Mouse (Mus musculus) testis, adult 2 months (tissue): ENCODE results near the gene Reg3g. TPM values are rescaled to one million over a fixed set of nuclear protein-coding genes. Genes with fewer than 3 reads are reported as not detected.
"Not testable (repeated sequence)": the region's sequence is repeated elsewhere in the genome, so short reads cannot be mapped to it uniquely, and the experiment has no call there.

Experiments used
- H3K27ac ChIP-seq: fragments of 200-500 bp; 2 replicates; pipeline ENCODE4 v1.5.1; 2012; ENCODE audit warnings: low read depth, low read length; ENCODE audit not compliant: control insufficient read depth, insufficient read depth
- H3K27me3 ChIP-seq: fragments of 200-500 bp; 2 replicates; pipeline ENCODE4 v1.6.1; 2012; ENCODE audit warnings: mild to moderate bottlenecking, low read length, moderate library complexity; ENCODE audit not compliant: control insufficient read depth, insufficient read depth
- H3K36me3 ChIP-seq: fragments of 200-500 bp; 2 replicates; pipeline ENCODE4 v1.6.1; 2012; ENCODE audit warnings: mild to moderate bottlenecking, low read length; ENCODE audit not compliant: control insufficient read depth, insufficient read depth
- H3K4me1 ChIP-seq: fragments of 200-500 bp; 2 replicates; pipeline ENCODE4 v1.6.1; 2012; ENCODE audit warnings: low read length; ENCODE audit not compliant: control insufficient read depth, insufficient read depth
- H3K4me3 ChIP-seq: fragments of 200-500 bp; 2 replicates; pipeline ENCODE4 v1.5.1; 2012; ENCODE audit warnings: low read depth, mild to moderate bottlenecking, low read length, moderate library complexity, mixed read lengths; ENCODE audit not compliant: control insufficient read depth
- CTCF ChIP-seq: fragments of 200-500 bp; IDR thresholded peaks from 2 replicates; pipeline ENCODE4 v1.5.1; 2012; ENCODE audit warnings: low read depth, mild to moderate bottlenecking, inconsistent platforms, low read length, moderate library complexity; ENCODE audit not compliant: control insufficient read depth, insufficient read depth, insufficient replicate concordance
- POLR2A ChIP-seq: fragments of 200-500 bp; IDR thresholded peaks from 2 replicates; pipeline ENCODE4 v1.6.1; 2012; ENCODE audit warnings: low read depth, mild to moderate bottlenecking, inconsistent platforms, low read length, moderate library complexity; ENCODE audit not compliant: control insufficient read depth
- polyA plus RNA-seq: library from polyadenylated mRNA; depleted of rRNA; stranded (reverse); fragments of >200 nt; gene quantifications from 2 replicates; pipeline ENCODE4 v1.2.3, GENCODE M21; 2012; rRNA removed

Reg3g gene
- polyA plus RNA-seq, 1 experiment: 0.35 TPM

GRCm38 (mm10) chr6:78462360-78462759 lies 6.3 kb downstream of the Reg3g start:
- no peaks in the 10 kb centered on the region for H3K36me3 ChIP-seq
- H3K4me3 ChIP-seq: no peak overlapping the region
- H3K4me1 ChIP-seq: no peaks in the 10 kb centered on the region
- H3K27ac ChIP-seq: no peak overlapping the region
- TF ChIP-seq CTCF (no peak), POLR2A (no peak)
- H3K27me3 ChIP-seq: no peaks in the 10 kb centered on the region

DNA sequence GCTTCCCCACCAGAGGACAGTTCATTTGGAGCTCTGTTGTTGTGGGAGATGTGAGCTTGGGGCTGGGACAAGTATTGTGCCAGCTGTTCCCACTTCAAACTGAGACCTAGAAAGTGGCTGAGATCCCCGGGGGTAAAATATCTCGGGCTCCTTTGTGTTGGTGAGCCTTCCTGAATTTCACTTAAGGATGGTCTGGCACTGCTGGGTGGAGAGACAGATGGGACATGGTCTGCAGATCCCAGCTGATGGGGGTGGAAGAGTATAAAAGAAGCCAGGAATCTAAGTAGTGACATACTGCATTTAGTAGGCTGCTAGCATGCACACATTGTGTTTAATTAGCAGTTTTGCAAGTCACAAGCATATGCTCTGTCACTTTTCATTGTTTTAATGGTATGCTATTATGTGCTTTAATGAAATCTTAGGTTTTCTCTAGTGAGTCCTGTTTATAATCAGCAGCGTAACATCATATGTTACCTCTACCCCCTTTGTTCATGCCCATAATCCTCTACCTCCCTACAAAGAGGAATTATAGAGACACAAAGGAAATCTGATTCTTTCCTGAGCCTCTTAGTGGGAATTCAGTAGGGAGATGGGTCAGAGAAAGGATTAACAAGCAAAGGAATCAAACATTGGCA lies 8.4 kb downstream of the Reg3g start:
- no peak overlapping the region for H3K27ac ChIP-seq
- TF ChIP-seq POLR2A (no peak), CTCF (no peak)

GRCm38 (mm10) chr6:78452804-78453203 lies 15.9 kb downstream of the Reg3g start:
- H3K4me1 ChIP-seq: no peaks in the 10 kb centered on the region
- TF ChIP-seq POLR2A (no peak), CTCF (no peak)
- no peaks in the 10 kb centered on the region for H3K36me3 ChIP-seq

More for the DNA sequence above, 8.4 kb downstream of the Reg3g start:
- no peaks in the 10 kb centered on the region for H3K4me1 ChIP-seq
- H3K27me3 ChIP-seq: no peaks in the 10 kb centered on the region
- no peaks in the 10 kb centered on the region for H3K36me3 ChIP-seq
- no peak overlapping the region for H3K4me3 ChIP-seq

GRCm38 (mm10) chr6:78448409-78448808 lies 20.3 kb downstream of the Reg3g start:
- Histone ChIP-seq H3K4me1 (no peaks in the 10 kb centered on the region), H3K4me3 (no peak overlapping the region), H3K27ac (no peak overlapping the region), H3K27me3 (no peaks in the 10 kb centered on the region), H3K36me3 (no peaks in the 10 kb centered on the region)
- TF ChIP-seq CTCF: no peak
- TF ChIP-seq POLR2A: no peak

More at GRCm38 (mm10) chr6:78452804-78453203, 15.9 kb downstream of the Reg3g start:
- Histone ChIP-seq H3K27ac (no peak overlapping the region), H3K4me3 (no peak overlapping the region), H3K27me3 (no peaks in the 10 kb centered on the region)

DNA sequence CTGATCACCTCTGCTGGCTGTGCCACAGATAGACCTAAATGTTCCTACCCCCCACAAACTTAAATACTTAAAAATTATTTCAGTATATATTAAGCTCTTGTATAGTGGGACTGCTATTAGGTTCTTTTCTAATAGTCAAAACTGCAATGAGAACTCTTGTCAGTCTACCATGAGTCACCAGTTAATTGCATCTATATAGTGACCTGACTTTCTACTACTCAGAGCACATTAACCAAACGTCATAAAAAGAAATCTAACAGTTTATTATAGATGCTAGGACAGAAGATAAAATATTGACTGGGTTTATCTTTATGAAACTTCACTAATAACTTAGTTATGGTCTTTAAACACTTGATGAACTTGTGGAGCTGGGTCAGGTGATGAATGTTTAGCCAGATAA lies 21.5 kb downstream of the Reg3g start:
- TF ChIP-seq POLR2A: no peak
- TF ChIP-seq CTCF: no peak
- H3K27ac ChIP-seq: no peak overlapping the region
- H3K27me3 ChIP-seq: no peaks in the 10 kb centered on the region
- no peaks in the 10 kb centered on the region for H3K36me3 ChIP-seq
- H3K4me3 ChIP-seq: no peak overlapping the region
- H3K4me1 ChIP-seq: no peaks in the 10 kb centered on the region

GRCm38 (mm10) chr6:78425497-78425896 lies 43.2 kb downstream of the Reg3g start:
- Histone ChIP-seq H3K4me1 (no peaks in the 10 kb centered on the region), H3K36me3 (no peaks in the 10 kb centered on the region), H3K4me3 (no peak overlapping the region), H3K27ac (no peak overlapping the region), H3K27me3 (no peaks in the 10 kb centered on the region)
- TF ChIP-seq POLR2A (no peak), CTCF (no peak)

- not testable (repeated sequence) for H3K4me1 ChIP-seq
Observed at GRCm38 (mm10) chr6:78422411-78422810, 46.3 kb downstream of the Reg3g start, which contains the start of gene Reg1. Gene Reg1 (plus strand): TSS chr6:78422711.

More at GRCm38 (mm10) chr6:78422411-78422810, 46.3 kb downstream of the Reg3g start, which contains the start of gene Reg1:
- H3K27me3 ChIP-seq, H3K36me3 ChIP-seq, H3K4me3 ChIP-seq, H3K27ac ChIP-seq: not testable (repeated sequence)

Other genes with a start within 250 kb of the Reg3g start
- 0.14 and 0.43 TPM in 2 replicates for gene Reg3b, start 98.2 kb downstream of the Reg3g start, polyA plus RNA-seq
- 0.32 TPM in 1 of 2 replicates, not detected in the other for gene Reg3d, start 90.0 kb downstream of the Reg3g start, polyA plus RNA-seq
- gene Reg3a, start 88.2 kb downstream of the Reg3g start, polyA plus RNA-seq: 0.13 and 0.14 TPM in 2 replicates
- gene Reg2, start 73.2 kb downstream of the Reg3g start, polyA plus RNA-seq: not detected in 2 replicates
- gene Reg1, start 46.2 kb downstream of the Reg3g start, polyA plus RNA-seq: 0.35 and 0.78 TPM in 2 replicates